Mouse (Mus musculus) lung, postnatal 0 days (tissue): ENCODE measurements around the gene Ifrd2.

Experiments used
- CTCF ChIP-seq: IDR thresholded peaks from 2 replicates; pipeline ENCODE4 v1.5.1; 2016; ENCODE audit warnings: antibody characterized with exemption, mild to moderate bottlenecking
- EP300 ChIP-seq: IDR thresholded peaks from 2 replicates; pipeline ENCODE4 v1.6.1; 2016; ENCODE audit warnings: antibody characterized with exemption, mild to moderate bottlenecking, control low read depth

DNA sequence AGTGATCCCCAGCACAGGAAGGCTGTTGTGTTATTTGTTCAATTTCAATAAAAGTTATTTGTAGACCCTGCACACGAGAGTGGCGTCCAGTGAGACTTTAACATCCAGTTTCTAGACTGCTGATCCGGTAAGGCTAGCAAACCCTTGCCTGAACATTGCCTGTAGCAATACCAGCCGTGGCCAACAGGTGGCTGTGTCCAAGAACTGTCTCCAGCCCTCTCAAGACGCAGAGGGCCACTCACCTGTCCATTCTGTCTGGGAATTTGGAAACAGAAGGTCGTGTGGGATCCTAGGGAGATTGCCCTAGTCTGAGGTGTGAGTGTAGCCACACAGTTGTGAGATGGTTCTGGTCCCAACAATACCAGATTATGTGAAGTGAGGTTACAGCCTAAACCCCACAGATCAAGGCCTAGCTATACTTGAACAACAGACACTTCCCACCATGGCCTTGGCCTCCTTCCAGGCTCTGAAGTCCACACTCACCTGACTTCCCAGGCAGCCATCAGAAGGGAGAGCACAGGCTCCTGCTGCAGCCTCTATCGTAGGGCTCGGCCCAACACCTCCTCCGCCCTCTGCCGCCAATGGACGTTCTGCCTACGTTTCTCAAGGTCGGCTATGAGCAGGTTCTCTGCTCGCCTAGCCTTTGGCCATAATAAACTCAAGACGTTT, 21.3 kb upstream of the Ifrd2 start:
- TF ChIP-seq CTCF (peak; percentile 94), EP300 (no peak)
